Mouse (Mus musculus): ENCODE measurements around the gene Bbc3.

The Bbc3 gene

GRCm38 (mm10) chr7:16315222-16315759, 7.1 kb downstream of the Bbc3 start:
- no peak for DNase-seq (ENCODE audit: low read depth, low spot score)

GRCm38 (mm10) chr7:16317094-16317493, 8.9 kb downstream of the Bbc3 start:
- no peak for DNase-seq (ENCODE audit: low read depth, low spot score)

GRCm38 (mm10) chr7:16319216-16319615, 11.0 kb downstream of the Bbc3 start:
- DNase-seq (ENCODE audit: low read depth, low spot score): no peak

- DNase-seq (ENCODE audit: low read depth, low spot score): no peak
Measured at GRCm38 (mm10) chr7:16320479-16320878, 12.3 kb downstream of the Bbc3 start.

- no peak for DNase-seq (ENCODE audit: low read depth, low spot score)
Measured at GRCm38 (mm10) chr7:16324661-16325060, 16.5 kb downstream of the Bbc3 start.

- peak; percentile 86 for DNase-seq (ENCODE audit: low read depth, low spot score)
Measured at GRCm38 (mm10) chr7:16325920-16326606, 17.9 kb downstream of the Bbc3 start.

- no peak for DNase-seq (ENCODE audit: low read depth, low spot score)
Measured at GRCm38 (mm10) chr7:16326607-16326971, 18.4 kb downstream of the Bbc3 start.

- no peak for DNase-seq (ENCODE audit: low read depth, low spot score)
Measured at GRCm38 (mm10) chr7:16329146-16329545, 21.0 kb downstream of the Bbc3 start.

GRCm38 (mm10) chr7:16337733-16338132, 29.5 kb downstream of the Bbc3 start:
- peak; percentile 37 for DNase-seq (ENCODE audit: low read depth, low spot score)

GRCm38 (mm10) chr7:16344598-16344997, 36.4 kb downstream of the Bbc3 start:
- no peak for DNase-seq (ENCODE audit: low read depth, low spot score)

- DNase-seq (ENCODE audit: low read depth, low spot score): no peak
Measured at GRCm38 (mm10) chr7:16345297-16345696, 37.1 kb downstream of the Bbc3 start.

- no peak for DNase-seq (ENCODE audit: low read depth, low spot score)
Measured at GRCm38 (mm10) chr7:16349999-16350398, 41.8 kb downstream of the Bbc3 start.

GRCm38 (mm10) chr7:16355854-16356594, 47.8 kb downstream of the Bbc3 start:
- DNase-seq (ENCODE audit: low read depth, low spot score): no peak

GRCm38 (mm10) chr7:16357602-16358001, 49.4 kb downstream of the Bbc3 start:
- no peak for DNase-seq (ENCODE audit: low read depth, low spot score)

- peak; percentile 64 for DNase-seq (ENCODE audit: low read depth, low spot score)
Measured at GRCm38 (mm10) chr7:16364319-16364718, 56.1 kb downstream of the Bbc3 start.

- DNase-seq (ENCODE audit: low read depth, low spot score): no peak
Measured at GRCm38 (mm10) chr7:16364901-16365500, 56.8 kb downstream of the Bbc3 start.

- peak; percentile 42 for DNase-seq (ENCODE audit: low read depth, low spot score)
Measured at GRCm38 (mm10) chr7:16366133-16366646, 58.0 kb downstream of the Bbc3 start.

- DNase-seq (ENCODE audit: low read depth, low spot score): no peak
Measured at GRCm38 (mm10) chr7:16366669-16367068, 58.5 kb downstream of the Bbc3 start.

All from CD4-positive, CD25-positive, alpha-beta regulatory T cell, adult 2 months (primary cell).